Mouse (Mus musculus) limb, embryonic 14.5 days (tissue): ENCODE results near the gene Efna5. TPM values are rescaled to one million over a fixed set of nuclear protein-coding genes. Genes with fewer than 3 reads are reported as not detected.
A peak's percentile ranks its signal among the peaks of the same experiment; 100 is the strongest.

Experiments used
- ATAC-seq: fragments of 200-750 bp; cut with Nextera tagmentation; 2 replicates; pipeline ENCODE4 v1.8.0; 2017; ENCODE audit warnings: low read depth, moderate number of reproducible peaks, moderate TSS enrichment; ENCODE audit not compliant: low FRiP score
- DNase-seq: peaks from one replicate; pipeline ENCODE4 v3.0.0-alpha.2; 2015; ENCODE audit warnings: low spot score
- H3K27ac ChIP-seq: fragments of 300-500 bp; sonication (generic); replicated peaks from 2 replicates; pipeline ENCODE4 v1.5.1; 2014; ENCODE audit warnings: low read depth, mild to moderate bottlenecking, low read length, moderate library complexity, mixed read lengths
- H3K27me3 ChIP-seq: fragments of 300-500 bp; sonication (generic); 2 replicates; pipeline ENCODE4 v1.6.1; 2014; ENCODE audit warnings: low read length, mixed read lengths; ENCODE audit not compliant: control insufficient read depth, insufficient read depth
- H3K36me3 ChIP-seq: fragments of 300-500 bp; sonication (generic); 2 replicates; pipeline ENCODE4 v1.6.1; 2014; ENCODE audit warnings: mild to moderate bottlenecking, low read length, moderate library complexity, mixed read lengths; ENCODE audit not compliant: control insufficient read depth, insufficient read depth
- H3K4me1 ChIP-seq: fragments of 300-500 bp; sonication (generic); 2 replicates; pipeline ENCODE4 v1.6.1; 2014; ENCODE audit warnings: antibody characterized with exemption, low read length, mixed read lengths; ENCODE audit not compliant: control insufficient read depth, insufficient read depth
- H3K4me2 ChIP-seq: fragments of 300-500 bp; sonication (generic); replicated peaks from 2 replicates; pipeline ENCODE4 v1.6.1; 2014; ENCODE audit warnings: low read depth, mild to moderate bottlenecking, low read length, moderate library complexity; ENCODE audit not compliant: severe bottlenecking
- H3K4me3 ChIP-seq: fragments of 300-500 bp; sonication (generic); replicated peaks from 2 replicates; pipeline ENCODE4 v1.5.1; 2014; ENCODE audit warnings: low read length
- H3K9ac ChIP-seq: fragments of 300-500 bp; sonication (generic); 2 replicates; pipeline ENCODE4 v1.6.1; 2014; ENCODE audit warnings: mild to moderate bottlenecking, low read depth, low read length, moderate library complexity; ENCODE audit not compliant: severe bottlenecking
- H3K9me3 ChIP-seq: fragments of 300-500 bp; sonication (generic); 2 replicates; pipeline ENCODE4 v1.6.1; 2016; ENCODE audit warnings: low read length; ENCODE audit not compliant: control insufficient read depth
- POLR2A ChIP-seq: fragments of 200-500 bp; IDR thresholded peaks from 2 replicates; pipeline ENCODE4 v1.8.0; 2012; ENCODE audit warnings: inconsistent platforms, mild to moderate bottlenecking, moderate library complexity, borderline replicate concordance; ENCODE audit not compliant: insufficient read depth, insufficient read length; ENCODE audit errors: extremely low read depth
- WGBS: fragments of 180-500 bp; shearing (Covaris S2); extraction: QIAGEN DNeasy Blood & Tissue Kit; methylation state at CpG from one replicate; pipeline ENCODE4 v1.1.7; 2014; 5-methylcytosine and 5-hydroxymethylcytosine counted together
- polyA plus RNA-seq, 2 experiments: library from polyadenylated mRNA; depleted of rRNA in 1 of 2; stranded (reverse) in 1 of 2; unstranded in 1 of 2; fragments of >200 nt; fragmentation: Nextera tagmentation in 1 of 2; extraction: Ambion mirVana in 1 of 2; gene quantifications; 2 replicates each; pipeline versions ENCODE4 v1.2.1 to v1.2.3; 2012 to 2014

Gene Efna5
- polyA plus RNA-seq, 2 experiments = 22.8 to 64.8 TPM

- WGBS = 54% methylated on average over 20 of the region's 20 CpGs
- Histone ChIP-seq H3K4me2 (no peak overlapping the region), H3K36me3 (no peaks in the 10 kb centered on the region), H3K4me3 (no peak overlapping the region), H3K4me1 (0 out of 2 replicates have a peak, but pooled peaks cover 13% of the 10 kb centered on the region), H3K27me3 (no peaks in the 10 kb centered on the region), H3K9ac (no peak overlapping the region), H3K9me3 (no peaks in the 10 kb centered on the region), H3K27ac (no peak overlapping the region)
- no peak for TF ChIP-seq POLR2A
- DNase-seq = no peak
- no peak for ATAC-seq
These were observed 160.2 kb downstream of the Efna5 start for GRCm38 (mm10) chr17:62720740-62721450.

DNA sequence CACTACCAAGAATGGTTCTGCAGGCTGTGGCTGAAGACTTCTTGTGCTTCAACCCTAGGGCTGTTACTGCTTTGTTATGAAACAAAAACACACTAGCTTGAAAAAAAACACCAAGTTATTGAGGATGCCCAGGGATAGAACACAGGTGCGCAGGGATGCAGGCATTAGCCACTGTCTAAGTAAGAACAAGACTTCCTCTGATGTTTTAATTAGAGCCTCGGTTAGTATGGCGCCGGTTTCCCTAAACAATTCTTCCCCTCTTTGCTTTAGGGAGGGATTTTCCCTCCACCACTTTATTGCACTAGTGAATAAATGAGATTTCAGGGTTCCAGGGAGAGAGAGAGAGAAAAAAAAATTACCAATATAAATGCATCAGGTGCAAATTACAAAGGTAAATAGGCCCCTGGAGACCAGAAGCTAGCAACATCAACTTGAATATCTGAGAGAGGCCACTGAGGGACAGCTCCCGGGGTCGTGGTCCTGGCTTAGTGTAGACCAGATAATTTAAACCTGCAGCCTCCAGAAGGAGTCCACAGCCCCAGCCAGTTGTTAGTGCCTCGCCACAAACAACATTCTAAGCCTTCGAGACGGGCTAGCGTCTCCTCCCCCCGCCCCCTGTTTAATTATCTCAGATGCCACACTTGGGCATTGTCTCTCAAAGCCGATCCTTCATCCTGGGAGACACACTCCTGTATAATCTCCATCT lies 163.5 kb downstream of the Efna5 start:
- ATAC-seq (no peak), DNase-seq (no peak)
- Histone ChIP-seq H3K27me3 (no peaks in the 10 kb centered on the region), H3K4me2 (no peak overlapping the region), H3K9me3 (no peaks in the 10 kb centered on the region), H3K4me1 (0 out of 2 replicates have a peak, but pooled peaks cover 20% of the 10 kb centered on the region), H3K9ac (no peak overlapping the region), H3K4me3 (no peak overlapping the region), H3K36me3 (no peaks in the 10 kb centered on the region), H3K27ac (no peak overlapping the region)
- WGBS = 31% methylated on average over 12 of the region's 12 CpGs
- no peak for TF ChIP-seq POLR2A

- 84% methylated on average over 3 of the region's 3 CpGs for WGBS
- H3K4me1 ChIP-seq = 0 out of 2 replicates have a peak, but pooled peaks cover 15% of the 10 kb centered on the region
- no peak overlapping the region for H3K9ac ChIP-seq
- TF ChIP-seq POLR2A = no peak
- no peak overlapping the region for H3K4me2 ChIP-seq
- H3K27me3 ChIP-seq = no peaks in the 10 kb centered on the region
- ATAC-seq (no peak), DNase-seq (no peak)
- no peaks in the 10 kb centered on the region for H3K36me3 ChIP-seq
- no peaks in the 10 kb centered on the region for H3K9me3 ChIP-seq
- H3K27ac ChIP-seq = no peak overlapping the region
- H3K4me3 ChIP-seq = no peak overlapping the region
These were observed 167.7 kb downstream of the Efna5 start for GRCm38 (mm10) chr17:62713455-62713854.

GRCm38 (mm10) chr17:62706418-62706817 lies 174.7 kb downstream of the Efna5 start:
- no peak overlapping the region for H3K4me3 ChIP-seq
- H3K27ac ChIP-seq = no peak overlapping the region
- H3K4me2 ChIP-seq = no peak overlapping the region
- H3K9ac ChIP-seq = no peak overlapping the region
- DNase-seq (no peak), ATAC-seq (no peak)
- H3K36me3 ChIP-seq = no peaks in the 10 kb centered on the region
- no peaks in the 10 kb centered on the region; the same call in 1 of the 2 replicates for H3K9me3 ChIP-seq
- no peak for TF ChIP-seq POLR2A
- WGBS = 50% methylated on average over 6 of the region's 6 CpGs
- no peaks in the 10 kb centered on the region for H3K27me3 ChIP-seq
- H3K4me1 ChIP-seq = peaks cover 16% of the 10 kb centered on the region

DNA sequence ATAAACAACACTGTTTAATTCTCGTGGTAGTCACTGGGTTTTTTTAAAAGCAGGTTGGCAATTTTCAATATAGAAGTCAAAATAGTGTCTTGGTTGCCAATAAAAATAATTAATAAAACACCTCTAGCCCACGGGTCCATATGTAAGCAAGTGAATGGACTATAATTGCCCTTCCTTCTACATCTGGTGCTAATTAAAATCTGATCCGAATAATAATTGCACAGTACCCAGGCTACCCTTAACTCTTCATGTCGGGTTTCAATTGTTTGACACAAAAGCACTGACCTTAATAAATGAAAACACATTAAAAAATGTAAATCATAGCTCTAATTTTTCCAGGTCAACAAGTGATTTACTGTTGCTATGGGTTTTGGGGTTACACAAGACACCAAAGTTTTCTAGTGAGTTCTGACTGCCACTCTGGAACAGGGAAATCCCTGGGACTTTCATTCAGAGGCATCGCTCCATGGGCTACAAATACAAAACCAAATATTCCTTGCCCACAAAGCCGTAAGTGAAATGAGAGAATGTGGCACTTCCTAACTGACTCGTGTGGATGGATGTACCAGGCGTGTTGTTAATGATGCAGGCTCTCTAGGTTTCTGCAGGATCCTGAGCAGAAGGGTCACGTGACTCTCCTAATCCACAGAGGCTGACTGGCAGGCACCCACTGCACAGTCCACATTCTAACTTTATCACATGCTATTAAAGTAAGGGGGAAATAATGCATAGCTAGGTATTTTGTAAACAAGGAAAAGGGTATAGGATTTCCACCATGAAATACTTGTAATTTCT lies 178.9 kb downstream of the Efna5 start:
- no peaks in the 10 kb centered on the region for H3K27me3 ChIP-seq
- no peaks in the 10 kb centered on the region; the same call in 1 of the 2 replicates for H3K9me3 ChIP-seq
- H3K4me3 ChIP-seq = no peak overlapping the region
- TF ChIP-seq POLR2A = no peak
- DNase-seq (peak; percentile 45), ATAC-seq (no peak)
- no peak overlapping the region for H3K27ac ChIP-seq
- H3K4me2 ChIP-seq = 0 out of 2 replicates have a peak overlapping the region, but pooled peaks have one; percentile 6
- 20% methylated on average over 9 of the region's 9 CpGs for WGBS
- no peak overlapping the region for H3K9ac ChIP-seq
- peaks cover 34% of the 10 kb centered on the region for H3K4me1 ChIP-seq
- no peaks in the 10 kb centered on the region for H3K36me3 ChIP-seq
